Mouse (Mus musculus): ENCODE results near the gene Ttll1. TPM values are rescaled to one million over a fixed set of nuclear protein-coding genes. Genes with fewer than 3 reads are reported as not detected.

Gene Ttll1
- polyA plus RNA-seq, 1 experiment from 2014 or later = 63.5 TPM

GRCm38 (mm10) chr15:83538855-83539254 is 28.2 kb upstream of the Ttll1 start:
- H3K27me3 ChIP-seq (ENCODE audit: control insufficient read depth, insufficient read depth, low read length) = no peaks in the 10 kb centered on the region
- H3K27ac ChIP-seq (replicated peaks; ENCODE audit: low read depth, low read length) = no peak overlapping the region
- DNase-seq = no peak
- H3K36me3 ChIP-seq (ENCODE audit: control insufficient read depth, insufficient read depth, low read length) = no peaks in the 10 kb centered on the region
- no peaks in the 10 kb centered on the region for H3K4me1 ChIP-seq (ENCODE audit: control insufficient read depth, insufficient read depth, low read length)
- ATAC-seq (ENCODE audit: low FRiP score, low TSS enrichment) = no peak
- WGBS = 96% methylated on average over 2 of the region's 2 CpGs
- H3K9ac ChIP-seq (replicated peaks; ENCODE audit: low read length) = no peak overlapping the region
- H3K4me3 ChIP-seq (replicated peaks; ENCODE audit: low read depth, low read length) = no peak overlapping the region
- H3K9me3 ChIP-seq (ENCODE audit: control insufficient read depth, low read length) = no peaks in the 10 kb centered on the region
- H3K4me2 ChIP-seq (ENCODE audit: low read length) = no peak overlapping the region

GRCm38 (mm10) chr15:83535890-83536231 is 25.2 kb upstream of the Ttll1 start:
- no peak overlapping the region for H3K9ac ChIP-seq (replicated peaks; ENCODE audit: low read length)
- H3K9me3 ChIP-seq (ENCODE audit: control insufficient read depth, low read length) = no peaks in the 10 kb centered on the region
- no peaks in the 10 kb centered on the region for H3K36me3 ChIP-seq (ENCODE audit: control insufficient read depth, insufficient read depth, low read length)
- 90% methylated on average over 6 of the region's 6 CpGs for WGBS
- no peak overlapping the region for H3K4me3 ChIP-seq (replicated peaks; ENCODE audit: low read depth, low read length)
- no peak for ATAC-seq (ENCODE audit: low FRiP score, low TSS enrichment)
- no peak for DNase-seq
- no peaks in the 10 kb centered on the region for H3K4me1 ChIP-seq (ENCODE audit: control insufficient read depth, insufficient read depth, low read length)
- no peaks in the 10 kb centered on the region for H3K27me3 ChIP-seq (ENCODE audit: control insufficient read depth, insufficient read depth, low read length)
- no peak overlapping the region for H3K4me2 ChIP-seq (ENCODE audit: low read length)
- no peak overlapping the region for H3K27ac ChIP-seq (replicated peaks; ENCODE audit: low read depth, low read length)

- 83% methylated on average over 17 of the region's 17 CpGs for WGBS
- no peak for ATAC-seq (ENCODE audit: low FRiP score, low TSS enrichment)
- H3K9ac ChIP-seq (replicated peaks; ENCODE audit: low read length) = no peak overlapping the region
Measured at GRCm38 (mm10) chr15:83534960-83535889, 24.5 kb upstream of the Ttll1 start.

GRCm38 (mm10) chr15:83532606-83533005 is 21.9 kb upstream of the Ttll1 start:
- Histone ChIP-seq H3K36me3 (ENCODE audit: control insufficient read depth, insufficient read depth, low read length) (no peaks in the 10 kb centered on the region), H3K4me2 (ENCODE audit: low read length) (no peak overlapping the region), H3K4me1 (ENCODE audit: control insufficient read depth, insufficient read depth, low read length) (no peaks in the 10 kb centered on the region), H3K4me3 (replicated peaks; ENCODE audit: low read depth, low read length) (no peak overlapping the region), H3K9ac (replicated peaks; ENCODE audit: low read length) (no peak overlapping the region), H3K27me3 (ENCODE audit: control insufficient read depth, insufficient read depth, low read length) (peaks cover 8% of the 10 kb centered on the region), H3K9me3 (ENCODE audit: control insufficient read depth, low read length) (no peaks in the 10 kb centered on the region), H3K27ac (replicated peaks; ENCODE audit: low read depth, low read length) (no peak overlapping the region)
- 83% methylated on average over 7 of the region's 7 CpGs for WGBS
- DNase-seq (no peak), ATAC-seq (ENCODE audit: low FRiP score, low TSS enrichment) (no peak)

More at GRCm38 (mm10) chr15:83534960-83535889, 24.5 kb upstream of the Ttll1 start:
- H3K27me3 ChIP-seq (ENCODE audit: control insufficient read depth, insufficient read depth, low read length) = no peaks in the 10 kb centered on the region
- H3K36me3 ChIP-seq (ENCODE audit: control insufficient read depth, insufficient read depth, low read length) = no peaks in the 10 kb centered on the region
- H3K9me3 ChIP-seq (ENCODE audit: control insufficient read depth, low read length) = no peaks in the 10 kb centered on the region
- H3K4me3 ChIP-seq (replicated peaks; ENCODE audit: low read depth, low read length) = no peak overlapping the region
- H3K4me2 ChIP-seq (ENCODE audit: low read length) = no peak overlapping the region
- no peak for DNase-seq
- H3K27ac ChIP-seq (replicated peaks; ENCODE audit: low read depth, low read length) = no peak overlapping the region
- no peaks in the 10 kb centered on the region for H3K4me1 ChIP-seq (ENCODE audit: control insufficient read depth, insufficient read depth, low read length)

- Histone ChIP-seq H3K4me3 (replicated peaks; ENCODE audit: low read depth, low read length) (no peak overlapping the region), H3K9me3 (ENCODE audit: control insufficient read depth, low read length) (no peaks in the 10 kb centered on the region), H3K4me2 (ENCODE audit: low read length) (no peak overlapping the region), H3K4me1 (ENCODE audit: control insufficient read depth, insufficient read depth, low read length) (peaks cover 2% of the 10 kb centered on the region; the same call in 1 of the 2 replicates), H3K27me3 (ENCODE audit: control insufficient read depth, insufficient read depth, low read length) (peaks cover 14% of the 10 kb centered on the region), H3K27ac (replicated peaks; ENCODE audit: low read depth, low read length) (no peak overlapping the region), H3K36me3 (ENCODE audit: control insufficient read depth, insufficient read depth, low read length) (no peaks in the 10 kb centered on the region), H3K9ac (replicated peaks; ENCODE audit: low read length) (no peak overlapping the region)
- no peak for DNase-seq
- 81% methylated on average over 5 of the region's 5 CpGs for WGBS
- no peak for ATAC-seq (ENCODE audit: low FRiP score, low TSS enrichment)
Measured at GRCm38 (mm10) chr15:83531961-83532469, 21.3 kb upstream of the Ttll1 start.

GRCm38 (mm10) chr15:83530688-83531087 is 20.0 kb upstream of the Ttll1 start:
- ATAC-seq (ENCODE audit: low FRiP score, low TSS enrichment) = no peak
- Histone ChIP-seq H3K4me2 (ENCODE audit: low read length) (no peak overlapping the region), H3K4me1 (ENCODE audit: control insufficient read depth, insufficient read depth, low read length) (peaks cover 4% of the 10 kb centered on the region; the same call in 1 of the 2 replicates), H3K36me3 (ENCODE audit: control insufficient read depth, insufficient read depth, low read length) (no peaks in the 10 kb centered on the region), H3K27ac (replicated peaks; ENCODE audit: low read depth, low read length) (no peak overlapping the region), H3K4me3 (replicated peaks; ENCODE audit: low read depth, low read length) (no peak overlapping the region), H3K27me3 (ENCODE audit: control insufficient read depth, insufficient read depth, low read length) (peaks cover 23% of the 10 kb centered on the region), H3K9me3 (ENCODE audit: control insufficient read depth, low read length) (no peaks in the 10 kb centered on the region), H3K9ac (replicated peaks; ENCODE audit: low read length) (no peak overlapping the region)
- WGBS = 83% methylated on average over 6 of the region's 6 CpGs
- DNase-seq = no peak

GRCm38 (mm10) chr15:83530233-83530632 is 19.5 kb upstream of the Ttll1 start:
- H3K4me3 ChIP-seq (replicated peaks; ENCODE audit: low read depth, low read length) = no peak overlapping the region
- peaks cover 4% of the 10 kb centered on the region; the same call in 1 of the 2 replicates for H3K4me1 ChIP-seq (ENCODE audit: control insufficient read depth, insufficient read depth, low read length)
- no peak overlapping the region for H3K9ac ChIP-seq (replicated peaks; ENCODE audit: low read length)
- no peak overlapping the region for H3K4me2 ChIP-seq (ENCODE audit: low read length)
- no peaks in the 10 kb centered on the region for H3K9me3 ChIP-seq (ENCODE audit: control insufficient read depth, low read length)
- WGBS = 89% methylated on average over 9 of the region's 9 CpGs
- no peak overlapping the region for H3K27ac ChIP-seq (replicated peaks; ENCODE audit: low read depth, low read length)
- peaks cover 27% of the 10 kb centered on the region for H3K27me3 ChIP-seq (ENCODE audit: control insufficient read depth, insufficient read depth, low read length)
- no peaks in the 10 kb centered on the region for H3K36me3 ChIP-seq (ENCODE audit: control insufficient read depth, insufficient read depth, low read length)
- DNase-seq (no peak), ATAC-seq (ENCODE audit: low FRiP score, low TSS enrichment) (no peak)

GRCm38 (mm10) chr15:83529765-83530164 is 19.1 kb upstream of the Ttll1 start:
- WGBS = 88% methylated on average over 5 of the region's 5 CpGs

GRCm38 (mm10) chr15:83528892-83529291 is 18.2 kb upstream of the Ttll1 start:
- WGBS = 80% methylated on average over 4 of the region's 4 CpGs

More at GRCm38 (mm10) chr15:83529765-83530164, 19.1 kb upstream of the Ttll1 start:
- H3K4me2 ChIP-seq (ENCODE audit: low read length) = no peak overlapping the region
- peaks cover 4% of the 10 kb centered on the region; the same call in 1 of the 2 replicates for H3K4me1 ChIP-seq (ENCODE audit: control insufficient read depth, insufficient read depth, low read length)
- peaks cover 31% of the 10 kb centered on the region for H3K27me3 ChIP-seq (ENCODE audit: control insufficient read depth, insufficient read depth, low read length)
- H3K4me3 ChIP-seq (replicated peaks; ENCODE audit: low read depth, low read length) = no peak overlapping the region
- DNase-seq = no peak
- no peak overlapping the region for H3K27ac ChIP-seq (replicated peaks; ENCODE audit: low read depth, low read length)
- no peaks in the 10 kb centered on the region for H3K9me3 ChIP-seq (ENCODE audit: control insufficient read depth, low read length)
- no peak overlapping the region for H3K9ac ChIP-seq (replicated peaks; ENCODE audit: low read length)
- no peaks in the 10 kb centered on the region for H3K36me3 ChIP-seq (ENCODE audit: control insufficient read depth, insufficient read depth, low read length)
- ATAC-seq (ENCODE audit: low FRiP score, low TSS enrichment) = no peak

More at GRCm38 (mm10) chr15:83528892-83529291, 18.2 kb upstream of the Ttll1 start:
- Histone ChIP-seq H3K27me3 (ENCODE audit: control insufficient read depth, insufficient read depth, low read length) (peaks cover 32% of the 10 kb centered on the region), H3K4me3 (replicated peaks; ENCODE audit: low read depth, low read length) (no peak overlapping the region), H3K9ac (replicated peaks; ENCODE audit: low read length) (no peak overlapping the region), H3K4me2 (ENCODE audit: low read length) (no peak overlapping the region), H3K4me1 (ENCODE audit: control insufficient read depth, insufficient read depth, low read length) (peaks cover 4% of the 10 kb centered on the region; the same call in 1 of the 2 replicates), H3K36me3 (ENCODE audit: control insufficient read depth, insufficient read depth, low read length) (no peaks in the 10 kb centered on the region), H3K9me3 (ENCODE audit: control insufficient read depth, low read length) (no peaks in the 10 kb centered on the region), H3K27ac (replicated peaks; ENCODE audit: low read depth, low read length) (no peak overlapping the region)
- ATAC-seq (ENCODE audit: low FRiP score, low TSS enrichment) (no peak), DNase-seq (no peak)

All from midbrain, embryonic 14.5 days (tissue).